Mouse (Mus musculus): ENCODE data around the gene Kcnip1.

DNA sequence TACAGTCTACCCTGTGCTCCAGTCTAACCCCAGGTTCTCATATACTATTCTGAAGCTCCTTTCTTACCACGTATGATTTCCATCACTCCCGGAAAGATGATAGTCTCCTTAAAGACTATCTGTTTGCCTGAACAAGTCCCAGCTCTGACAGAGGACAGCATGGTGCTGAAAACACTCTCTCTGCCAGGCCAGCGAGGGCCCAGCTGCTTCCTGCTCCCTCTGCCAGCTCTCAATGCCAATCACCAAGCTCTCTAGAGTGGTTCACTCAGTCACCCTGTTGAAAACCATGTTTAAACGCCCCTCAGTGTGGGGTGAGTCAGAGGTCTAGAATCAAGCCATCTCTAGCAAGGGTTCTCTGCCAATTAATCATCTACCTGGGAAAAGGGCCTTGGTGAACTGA is 65.1 kb downstream of the Kcnip1 start:
- TF ChIP-seq CTCF (conservative IDR thresholded peaks at IDR 0.05; ENCODE audit: insufficient read depth, insufficient read length, low read depth, low read length) = no peak
- no peak for TF ChIP-seq POLR2A (IDR thresholded peaks at IDR 0.05; ENCODE audit: low read depth, low read length)
